Mouse (Mus musculus) layer of hippocampus, adult 9-10 months (tissue): ENCODE data around the gene Cdh4.

Experiments
- DNase-seq: peaks from one replicate; pipeline ENCODE4 v3.0.0; 2022; ENCODE audit warnings: low spot score

Gene Cdh4

GRCm38 (mm10) chr2:179442191-179442540 is at the start of gene Cdh4:
TSS of gene Cdh4 (plus strand) at chr2:179442431.
- DNase-seq, result no peak

DNA sequence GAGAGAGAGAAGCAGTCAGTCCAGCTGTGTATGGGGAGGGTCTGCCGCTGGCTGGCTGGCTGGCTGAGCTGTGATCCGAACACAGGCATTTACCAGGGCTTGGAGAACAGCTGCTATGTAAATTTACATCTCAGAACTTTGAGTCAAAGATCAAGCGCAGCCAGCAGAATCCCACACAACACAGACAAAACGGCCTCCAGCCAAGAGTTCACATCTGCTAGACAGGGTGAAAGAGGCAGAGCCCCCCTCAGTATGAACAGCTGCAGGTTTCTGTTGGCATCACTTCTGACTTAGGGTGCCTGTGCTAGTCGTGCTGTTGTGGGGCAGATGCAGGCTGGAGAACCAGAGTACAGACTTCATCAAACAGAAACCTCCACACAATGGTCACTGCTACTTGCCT is 46.8 kb upstream of the Cdh4 start:
- DNase-seq, result no peak

DNA sequence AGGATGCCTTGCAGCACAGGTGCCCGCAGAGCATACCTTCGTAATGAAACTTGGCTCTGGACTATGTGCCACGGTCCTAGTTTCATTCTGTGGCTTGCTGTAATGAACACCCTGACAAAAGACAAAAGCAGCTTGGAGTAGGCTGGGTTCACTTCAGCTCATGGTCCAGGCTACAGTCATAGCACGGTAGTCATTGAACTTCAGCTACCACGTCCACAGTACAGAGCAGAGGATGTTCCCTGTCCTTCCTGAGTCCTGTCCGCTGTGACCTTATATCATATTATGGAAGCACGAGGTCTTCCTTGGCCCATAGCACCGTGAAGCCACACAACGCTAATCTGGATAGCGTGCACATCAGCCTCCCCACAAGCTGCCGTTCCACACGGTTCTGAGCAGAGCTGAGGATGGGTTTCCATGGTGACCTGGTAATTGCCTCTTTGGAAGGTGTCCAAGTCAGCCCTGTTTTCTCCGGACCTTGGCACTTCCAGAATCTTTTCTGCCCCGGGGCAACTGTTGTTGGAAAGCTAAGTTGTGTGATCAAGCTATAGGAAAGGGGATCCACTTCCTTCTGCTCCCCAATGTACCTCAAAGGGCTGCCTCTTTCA is 42.5 kb upstream of the Cdh4 start:
- DNase-seq, result no peak

- DNase-seq, result no peak
Measured at GRCm38 (mm10) chr2:179410866-179411561, 31.2 kb upstream of the Cdh4 start.

DNA sequence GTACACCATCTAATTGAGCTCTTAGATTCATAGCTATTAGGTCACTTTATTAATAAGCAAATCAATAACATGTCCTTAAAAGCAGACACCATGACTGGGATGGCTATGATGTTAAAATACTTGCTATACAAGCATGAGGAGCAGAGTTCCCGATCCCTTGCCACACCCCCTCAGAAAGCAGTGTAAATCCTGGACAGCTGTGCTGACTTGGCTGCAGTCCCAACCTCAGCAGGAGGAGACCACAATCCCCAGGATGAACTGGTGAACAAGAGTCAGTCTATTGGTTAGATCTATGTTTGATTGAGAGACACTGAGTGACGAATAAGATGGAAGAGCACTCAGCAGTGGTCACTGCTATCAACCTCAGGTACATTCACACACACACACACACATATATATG is 29.3 kb upstream of the Cdh4 start:
- DNase-seq, result no peak

GRCm38 (mm10) chr2:179414253-179414652 is 28.0 kb upstream of the Cdh4 start:
- no peak for DNase-seq

DNA sequence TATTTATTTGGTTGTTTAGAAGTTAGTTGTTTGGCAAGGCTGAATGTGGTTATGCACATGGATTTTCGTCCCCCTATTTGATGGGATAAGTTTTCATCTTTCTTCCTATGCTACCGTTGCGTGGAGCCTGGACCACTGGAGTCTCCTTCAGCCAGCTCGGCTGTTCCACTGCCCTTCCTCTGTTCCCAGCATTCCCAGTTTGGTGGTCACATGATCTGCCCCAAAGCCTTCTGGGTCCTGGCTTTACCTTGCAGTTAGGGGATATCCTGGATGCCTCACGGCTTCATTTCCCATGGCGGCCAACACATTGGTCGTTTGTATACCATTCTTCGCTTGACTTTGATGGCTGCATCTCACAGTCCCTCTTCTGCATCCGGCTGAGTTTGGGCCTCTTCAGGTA is 27.5 kb upstream of the Cdh4 start:
- no peak for DNase-seq

GRCm38 (mm10) chr2:179415892-179416403 is 26.3 kb upstream of the Cdh4 start:
- DNase-seq, result no peak

- DNase-seq, result no peak
Measured at GRCm38 (mm10) chr2:179416587-179417227, 25.5 kb upstream of the Cdh4 start.

GRCm38 (mm10) chr2:179425602-179426001 is 16.6 kb upstream of the Cdh4 start:
- DNase-seq, result no peak

DNA sequence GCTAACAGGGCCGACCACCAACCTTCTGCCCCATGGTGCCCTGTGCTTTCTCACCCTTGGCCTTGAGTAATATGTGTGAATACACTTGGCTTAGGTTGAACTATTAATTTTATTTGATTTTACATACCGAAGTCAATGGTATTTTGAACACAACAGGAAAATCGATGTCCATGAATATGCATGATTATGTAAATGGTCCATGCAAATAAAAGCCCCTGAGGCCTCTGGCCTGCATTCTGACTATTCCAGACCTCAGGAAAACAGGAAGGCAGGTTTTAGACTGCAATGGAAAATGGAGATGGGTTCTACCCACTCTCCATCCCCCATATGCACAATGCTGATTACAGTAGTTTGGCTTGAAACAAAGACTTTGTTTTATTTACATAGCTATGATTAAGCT is 13.3 kb upstream of the Cdh4 start:
- DNase-seq, result no peak

DNA sequence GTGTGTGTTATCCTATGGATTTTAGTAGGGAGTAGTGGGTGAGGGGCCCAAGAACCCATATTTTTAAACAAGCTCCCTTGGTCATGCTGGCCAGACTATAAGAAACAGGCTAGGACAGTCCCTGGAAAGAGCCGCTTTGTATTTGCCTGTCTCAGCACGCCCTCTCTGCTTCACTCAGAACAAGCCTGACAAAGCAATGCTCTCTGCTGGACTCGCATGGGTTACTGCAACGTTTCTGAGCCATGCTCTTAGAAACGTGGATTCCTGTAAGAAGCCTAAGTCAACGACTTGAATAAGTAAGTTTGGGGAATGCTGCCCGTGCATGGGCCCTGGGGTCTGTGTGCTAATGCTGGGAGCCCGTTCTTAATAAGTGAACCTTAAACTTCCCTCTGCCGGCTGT is 2.1 kb upstream of the Cdh4 start:
- DNase-seq, result no peak

- no peak for DNase-seq
Measured at GRCm38 (mm10) chr2:179441086-179441485, 1.1 kb upstream of the Cdh4 start.

- no peak for DNase-seq
Measured at GRCm38 (mm10) chr2:179441717-179442116, 514 bp upstream of the Cdh4 start.

DNA sequence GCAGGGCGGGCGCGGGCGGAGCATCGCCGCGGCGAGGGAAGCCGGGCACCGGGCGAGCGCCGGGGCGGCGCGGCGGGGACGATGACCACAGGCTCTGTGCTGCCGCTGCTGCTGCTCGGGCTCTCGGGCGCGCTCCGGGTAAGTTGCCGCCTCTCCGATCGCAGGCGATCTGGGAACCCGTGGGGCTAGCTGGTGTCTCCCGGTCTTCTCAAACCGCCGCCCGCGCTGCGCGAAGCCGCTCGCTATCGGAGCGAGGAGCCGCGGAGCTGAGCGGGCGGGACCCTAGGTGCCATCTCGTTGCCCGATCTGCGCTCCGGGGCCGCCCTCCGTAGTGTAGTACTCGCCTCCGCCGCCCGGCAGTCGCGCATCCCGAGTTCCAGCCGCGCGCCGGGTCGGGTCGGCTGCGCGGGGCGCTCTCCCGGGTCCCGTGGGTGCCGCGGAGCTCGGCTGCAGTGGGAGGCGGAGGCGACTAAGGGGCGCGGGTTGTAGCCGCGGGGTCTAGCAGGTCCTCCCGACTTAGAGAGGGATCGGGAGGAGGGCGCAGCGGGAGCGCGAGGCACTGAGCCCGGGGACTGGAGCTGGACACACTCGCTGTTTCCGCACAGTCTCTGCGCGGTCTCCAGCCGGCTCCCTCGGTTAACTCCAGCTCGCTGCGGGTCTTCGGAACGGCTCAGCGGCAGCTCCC is 452 bp downstream of the Cdh4 start:
- DNase-seq, result no peak

DNA sequence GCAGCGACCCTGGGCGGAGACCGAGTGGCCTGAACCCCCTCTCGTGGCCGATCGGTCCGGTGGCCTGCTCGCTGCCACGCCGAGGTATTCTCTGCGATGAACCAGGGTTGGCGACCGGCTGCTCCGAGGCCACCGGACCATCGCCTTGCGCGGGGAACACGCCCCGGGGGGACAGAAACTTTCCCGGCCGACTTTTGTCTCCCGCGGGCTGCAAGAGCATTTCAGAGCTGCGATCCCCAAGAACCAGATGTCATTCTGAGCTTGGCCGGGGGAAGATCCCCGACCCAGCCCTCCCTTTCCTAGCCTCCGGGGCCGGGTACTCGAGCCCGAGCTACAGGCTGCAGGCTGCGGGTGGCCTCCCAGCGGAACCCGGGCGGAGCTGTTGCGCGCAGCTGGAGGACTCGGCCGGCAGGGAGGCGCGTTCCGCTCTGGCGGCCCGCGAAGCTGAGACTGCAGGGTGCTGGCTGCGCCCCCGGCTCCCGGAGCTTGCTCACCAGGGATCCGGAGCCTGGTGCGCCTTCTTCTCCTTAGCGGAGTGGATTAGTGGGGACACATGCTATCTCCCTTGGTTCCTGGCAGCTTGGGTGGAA is 1.1 kb downstream of the Cdh4 start:
- no peak for DNase-seq

- DNase-seq, result no peak
Measured at GRCm38 (mm10) chr2:179443959-179444358, 1.7 kb downstream of the Cdh4 start.

DNA sequence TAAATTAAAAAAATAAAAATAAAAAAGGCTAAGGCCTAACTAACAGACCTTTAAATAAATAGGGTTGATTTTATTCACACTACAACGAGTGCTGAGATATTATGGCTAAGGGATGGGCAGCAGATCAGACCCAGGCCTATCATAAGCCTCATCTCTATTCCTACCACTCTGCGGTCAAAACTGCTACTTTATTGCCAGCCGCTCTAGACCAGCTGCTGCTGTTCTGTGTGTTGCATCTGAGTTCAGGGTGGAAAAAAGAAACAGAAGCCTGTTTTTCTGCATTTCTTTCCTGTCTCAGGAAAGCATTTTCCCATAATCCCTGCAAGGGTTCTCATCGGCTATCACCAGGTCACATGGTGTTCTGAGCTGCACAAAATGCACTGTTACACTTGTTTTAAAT is 6.0 kb downstream of the Cdh4 start:
- DNase-seq, result no peak

- no peak for DNase-seq
Measured at GRCm38 (mm10) chr2:179449018-179449417, 6.8 kb downstream of the Cdh4 start.

DNA sequence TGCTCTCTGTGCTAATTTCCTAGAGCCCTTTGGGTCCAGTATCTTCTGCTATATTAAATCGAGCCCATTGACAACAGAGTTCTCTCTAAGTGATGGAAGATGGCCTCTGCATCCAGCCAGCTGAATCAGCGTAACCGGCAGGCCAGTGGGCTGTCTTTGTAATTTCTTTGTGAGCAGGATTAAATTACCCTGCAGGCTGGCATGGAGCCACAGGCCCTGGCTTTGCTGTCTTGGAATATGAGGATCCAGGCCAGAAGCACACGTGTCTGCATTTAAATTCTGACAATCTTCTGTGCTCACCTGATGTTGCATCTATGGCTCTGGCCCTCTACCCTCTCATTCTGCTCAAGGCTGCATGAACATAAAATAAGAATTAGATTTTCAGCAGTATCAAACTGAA is 17.0 kb downstream of the Cdh4 start:
- no peak for DNase-seq

DNA sequence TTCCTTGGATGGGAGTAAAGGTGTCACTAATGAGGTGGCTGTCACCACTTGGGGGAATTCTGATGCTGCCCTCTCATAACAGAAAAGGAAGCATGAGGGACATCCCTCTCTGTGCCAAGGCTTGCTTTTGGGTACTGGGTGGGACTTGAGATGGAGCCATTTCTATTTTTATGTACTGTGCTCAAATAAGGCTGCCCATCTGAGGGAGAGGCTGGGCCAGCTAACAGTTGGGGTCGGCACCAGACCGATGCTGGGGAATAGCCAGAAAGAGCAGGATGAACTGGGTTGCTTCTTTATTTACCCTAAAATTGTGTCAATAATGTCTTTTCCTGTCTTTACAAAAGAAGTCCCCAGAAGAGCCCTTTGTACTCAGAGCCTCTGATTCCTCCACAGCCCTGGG is 17.4 kb downstream of the Cdh4 start:
- no peak for DNase-seq

- no peak for DNase-seq
Measured at GRCm38 (mm10) chr2:179463514-179463913, 21.3 kb downstream of the Cdh4 start.
